Mouse (Mus musculus) MEL (cell line): ENCODE measurements around the gene Gm49369. TPM values are rescaled to one million over a fixed set of nuclear protein-coding genes. Genes with fewer than 3 reads are reported as not detected.

Experiments
- DNase-seq: peaks from one replicate; pipeline ENCODE4 v3.0.0; 2011; ENCODE audit warnings: low read depth, low spot score
- H3K27ac ChIP-seq: 2 replicates; pipeline ENCODE4 v1.5.1; 2012; ENCODE audit warnings: low read depth, mild to moderate bottlenecking, control low read depth, low read length, moderate library complexity; ENCODE audit not compliant: control insufficient read depth
- H3K27me3 ChIP-seq, 2 experiments: fragments of 150-350 bp in 1 of 2; sonication (generic) in 1 of 2; 2 replicates each; pipeline ENCODE4 v1.6.1; 2012; ENCODE audit warnings: low read length in 2 of 2, mild to moderate bottlenecking in 2 of 2, improper control_type of control experiment in 1 of 2, moderate library complexity in 1 of 2; ENCODE audit not compliant: insufficient read depth in 2 of 2, control insufficient read depth in 1 of 2
- H3K36me3 ChIP-seq, 2 experiments: 2 replicates each; pipeline ENCODE4 v1.6.1; 2012 to 2014; ENCODE audit warnings: low read length in 2 of 2, improper control_type of control experiment in 1 of 2, inconsistent platforms in 1 of 2, mild to moderate bottlenecking in 1 of 2; ENCODE audit not compliant: insufficient read depth in 2 of 2, control insufficient read depth in 1 of 2
- H3K4me1 ChIP-seq, 2 experiments: fragments of 150-350 bp in 1 of 2; sonication (generic) in 1 of 2; 2 replicates each; pipeline ENCODE4 v1.6.1; 2012; ENCODE audit warnings: low read length in 2 of 2, improper control_type of control experiment in 1 of 2, mild to moderate bottlenecking in 1 of 2; ENCODE audit not compliant: insufficient read depth in 2 of 2, control insufficient read depth in 1 of 2
- H3K4me3 ChIP-seq, 2 experiments: fragments of 150-350 bp in 1 of 2; sonication (generic) in 1 of 2; 2 replicates each; pipeline ENCODE4 v1.5.1; 2012; ENCODE audit warnings: low read depth in 2 of 2, low read length in 2 of 2, mild to moderate bottlenecking in 2 of 2, moderate library complexity in 2 of 2, control low read depth in 1 of 2, improper control_type of control experiment in 1 of 2; ENCODE audit not compliant: control insufficient read depth in 1 of 2, insufficient read depth in 1 of 2
- H3K79me2 ChIP-seq: 2 replicates; pipeline ENCODE4 v1.6.1; 2012; ENCODE audit warnings: mild to moderate bottlenecking, low read length, moderate library complexity; ENCODE audit not compliant: control insufficient read depth, poor library complexity, insufficient read depth
- H3K9ac ChIP-seq: 2 replicates; pipeline ENCODE4 v1.6.1; 2012; ENCODE audit warnings: low read depth, mild to moderate bottlenecking, control low read depth, low read length, moderate library complexity; ENCODE audit not compliant: control insufficient read depth, poor library complexity, severe bottlenecking
- H3K9me3 ChIP-seq: fragments of 150-350 bp; sonication (generic); replicated peaks from 2 replicates; pipeline ENCODE4 v1.6.1; 2012; ENCODE audit warnings: mild to moderate bottlenecking, low read length, improper control_type of control experiment, moderate library complexity; ENCODE audit not compliant: insufficient read depth
- BHLHE40 ChIP-seq: IDR thresholded peaks from 2 replicates; pipeline ENCODE4 v1.6.1; 2012; ENCODE audit warnings: low read depth, mild to moderate bottlenecking, inconsistent platforms, low read length, improper control_type of control experiment, borderline replicate concordance
- CTCF ChIP-seq, 3 experiments: IDR thresholded peaks in 2 of 3; conservative IDR thresholded peaks in 1 of 3; 2 replicates each; pipeline ENCODE4 v1.5.1; 2011 to 2012; ENCODE audit warnings: low read length in 3 of 3, low read depth in 2 of 3, mild to moderate bottlenecking in 2 of 3, improper control_type of control experiment in 1 of 3, inconsistent platforms in 1 of 3, mixed read lengths in 1 of 3, moderate library complexity in 1 of 3; ENCODE audit not compliant: control insufficient read depth in 1 of 3, insufficient read depth in 1 of 3, poor library complexity in 1 of 3, severe bottlenecking in 1 of 3
- E2F4 ChIP-seq: IDR thresholded peaks from 2 replicates; pipeline ENCODE4 v1.6.1; 2011; ENCODE audit warnings: low read depth, low read length, improper control_type of control experiment, borderline replicate concordance
- ELF1 ChIP-seq: IDR thresholded peaks from 2 replicates; pipeline ENCODE4 v1.6.1; 2014; ENCODE audit warnings: low read depth, mild to moderate bottlenecking, inconsistent platforms, low read length, improper control_type of control experiment, moderate library complexity
- EP300 ChIP-seq, 2 experiments: IDR thresholded peaks; 2 replicates each; pipeline ENCODE4 v1.6.1; 2011; ENCODE audit warnings: improper control_type of control experiment in 2 of 2, low read length in 2 of 2, low read depth in 1 of 2, mild to moderate bottlenecking in 1 of 2
- GATA1 ChIP-seq: IDR thresholded peaks from 2 replicates; pipeline ENCODE4 v1.6.1; 2011; ENCODE audit warnings: low read depth, low read length, improper control_type of control experiment
- HCFC1 ChIP-seq: IDR thresholded peaks from 2 replicates; pipeline ENCODE4 v1.6.1; 2012; ENCODE audit warnings: low read depth, mild to moderate bottlenecking, inconsistent platforms, low read length, improper control_type of control experiment, moderate library complexity
- JUND ChIP-seq: IDR thresholded peaks from 2 replicates; pipeline ENCODE4 v1.6.1; 2011; ENCODE audit warnings: low read depth, mild to moderate bottlenecking, improper control_type of control experiment, low read length
- KAT2A ChIP-seq: conservative IDR thresholded peaks from 2 replicates; pipeline ENCODE4 v1.6.1; 2012; ENCODE audit warnings: low read depth, low read length, improper control_type of control experiment, inconsistent platforms
- MAX ChIP-seq: IDR thresholded peaks from 2 replicates; pipeline ENCODE4 v1.6.1; 2011; ENCODE audit warnings: low read length, improper control_type of control experiment
- MAZ ChIP-seq: IDR thresholded peaks from 2 replicates; pipeline ENCODE4 v1.6.1; 2012; ENCODE audit warnings: low read depth, mild to moderate bottlenecking, inconsistent platforms, low read length, improper control_type of control experiment
- MEF2A ChIP-seq: IDR thresholded peaks from 2 replicates; pipeline ENCODE4 v1.6.1; 2014; ENCODE audit warnings: low read depth, mild to moderate bottlenecking, inconsistent platforms, low read length, improper control_type of control experiment; ENCODE audit not compliant: poor library complexity, insufficient replicate concordance, severe bottlenecking; ENCODE audit errors: extremely low read depth
- MXI1 ChIP-seq: IDR thresholded peaks from 2 replicates; pipeline ENCODE4 v1.6.1; 2011; ENCODE audit warnings: mild to moderate bottlenecking, low read depth, low read length, improper control_type of control experiment
- MYB ChIP-seq: IDR thresholded peaks from 2 replicates; pipeline ENCODE4 v1.6.1; 2011; ENCODE audit warnings: mild to moderate bottlenecking, low read depth, low read length, improper control_type of control experiment
- NELFE ChIP-seq: IDR thresholded peaks from 2 replicates; pipeline ENCODE4 v1.6.1; 2011; ENCODE audit warnings: low read depth, low read length, improper control_type of control experiment
- POLR2AphosphoS5 ChIP-seq: IDR thresholded peaks from 2 replicates; pipeline ENCODE4 v1.6.1; 2012; ENCODE audit warnings: low read depth, borderline replicate concordance, mild to moderate bottlenecking, inconsistent platforms, low read length, moderate library complexity, mixed read lengths
- TBP ChIP-seq: IDR thresholded peaks from 2 replicates; pipeline ENCODE4 v1.8.0; 2011; ENCODE audit warnings: low read depth, low read length, improper control_type of control experiment
- USF2 ChIP-seq, 2 experiments: IDR thresholded peaks; 2 replicates each; pipeline ENCODE4 v1.6.1; 2011 to 2012; ENCODE audit warnings: improper control_type of control experiment in 2 of 2, low read length in 2 of 2, borderline replicate concordance in 1 of 2, inconsistent platforms in 1 of 2, low read depth in 1 of 2, mild to moderate bottlenecking in 1 of 2; ENCODE audit not compliant: insufficient read depth in 1 of 2
- ZKSCAN1 ChIP-seq: IDR thresholded peaks from 2 replicates; pipeline ENCODE4 v1.6.1; 2012; ENCODE audit warnings: low read depth, mild to moderate bottlenecking, inconsistent platforms, low read length, improper control_type of control experiment, moderate library complexity
- ZMIZ1 ChIP-seq: IDR thresholded peaks from 2 replicates; pipeline ENCODE4 v1.6.1; 2012; ENCODE audit warnings: low read depth, mild to moderate bottlenecking, inconsistent platforms, low read length, improper control_type of control experiment, moderate library complexity
- polyA plus RNA-seq, 2 experiments: library from polyadenylated mRNA; stranded (reverse) in 1 of 2; unstranded in 1 of 2; fragments of >175 nt in 1 of 2; fragments of >200 nt in 1 of 2; gene quantifications; 2 replicates each; pipeline versions ENCODE4 v1.2.1 to v1.2.4; 2012; ENCODE audit warnings: low replicate concordance in 2 of 2, low read depth in 1 of 2; ENCODE audit not compliant: insufficient read length in 2 of 2, insufficient read depth in 1 of 2, missing spikeins in 1 of 2
- total RNA-seq: library from RNA; depleted of rRNA; stranded (reverse); fragments of 300-350 nt; gene quantifications from 2 replicates; pipeline ENCODE4 v1.2.3, GENCODE M21; 2012

Gene Gm49369
- total and polyA plus RNA-seq, 3 experiments, result 3.2 to 15.2 TPM; not detected in 1

DNA sequence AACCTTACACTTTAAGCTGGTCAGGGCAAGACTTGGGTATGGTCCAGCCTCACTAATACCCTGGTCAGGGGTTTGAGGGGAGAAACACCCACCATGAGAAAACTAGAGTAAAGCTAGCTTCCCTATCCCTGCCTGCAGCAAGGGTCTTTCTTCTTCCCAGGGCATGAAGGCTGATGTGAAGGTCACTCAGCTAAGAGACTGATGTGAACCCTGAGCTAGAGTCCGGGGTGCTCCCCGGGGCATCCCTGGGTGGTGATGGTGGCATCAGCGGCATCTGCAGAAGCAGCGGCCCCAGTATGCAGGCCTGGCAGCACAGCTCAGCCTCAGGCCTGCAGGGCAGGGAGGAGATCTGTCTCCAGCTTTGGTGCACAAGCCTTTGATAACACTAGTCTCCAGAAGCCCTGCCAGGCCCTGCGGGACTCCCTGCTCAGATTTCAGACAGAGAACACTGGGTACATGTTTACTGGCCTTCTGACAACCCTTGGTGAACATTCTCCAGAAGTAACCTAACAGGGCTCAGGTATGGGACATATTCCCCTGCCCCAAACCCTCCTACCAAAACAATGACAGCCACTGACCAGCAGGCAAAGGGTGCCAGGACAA lies 8.0 kb downstream of the Gm49369 start:
- no peak for DNase-seq
- Histone ChIP-seq H3K9me3 (no peaks in the 10 kb centered on the region), H3K9ac (no peak overlapping the region), H3K36me3 (peaks cover 3 to 19% of the 10 kb centered on the region in 2 experiments; a peak in 3 of 4 replicates)
- no peak for TF ChIP-seq HCFC1
- no peak for TF ChIP-seq GATA1
- no peak for TF ChIP-seq ZMIZ1
- TF ChIP-seq POLR2AphosphoS5, result no peak
- no peak for TF ChIP-seq MXI1
- TF ChIP-seq USF2 (IDR thresholded peaks at IDR 0.05; ENCODE audit: borderline replicate concordance in 1 of 2, insufficient read depth in 1 of 2, low read depth in 1 of 2, low read length in 2 of 2), result no peak
- no peak for TF ChIP-seq JUND
- no peak for TF ChIP-seq BHLHE40
- TF ChIP-seq CTCF (IDR thresholded peaks at IDR 0.05 in 2 of 3, conservative IDR thresholded peaks at IDR 0.05 in 1 of 3; ENCODE audit: control insufficient read depth in 1 of 3, insufficient read depth in 1 of 3, low read depth in 2 of 3, low read length in 3 of 3, poor library complexity in 1 of 3, severe bottlenecking in 1 of 3), result no peak
- no peak for TF ChIP-seq EP300 (IDR thresholded peaks at IDR 0.05; ENCODE audit: low read depth in 1 of 2, low read length in 2 of 2)
- TF ChIP-seq MYB, result no peak
- TF ChIP-seq ELF1, result no peak
- no peak for TF ChIP-seq E2F4
- TF ChIP-seq ZKSCAN1, result no peak
- TF ChIP-seq NELFE, result no peak
- no peak for TF ChIP-seq TBP
- TF ChIP-seq MAX, result no peak
- TF ChIP-seq MEF2A, result no peak
- no peak for TF ChIP-seq MAZ
- TF ChIP-seq KAT2A, result no peak
- TF ChIP-seq, all 39 proteins: peak for 0
- H3K4me1 ChIP-seq, result peaks cover 9 to 22% of the 10 kb centered on the region in 2 experiments
- H3K79me2 ChIP-seq, result no peaks in the 10 kb centered on the region
- no peak overlapping the region for H3K4me3 ChIP-seq
- H3K27ac ChIP-seq, result no peak overlapping the region
- H3K27me3 ChIP-seq, result no peaks in the 10 kb centered on the region; a peak in 1 of 4 replicates
